Mouse (Mus musculus) thymus, postnatal 10 days (tissue): Measurements from ENCODE around the gene Zfp777.

Source experiments
- DNase-seq, 2 experiments: peaks; one replicate each; pipeline ENCODE4 v3.0.0; 2021; ENCODE audit warnings: low spot score in 2 of 2

The Zfp777 gene

GRCm38 (mm10) chr6:48048426-48049272, at the start of gene Zfp777:
Gene Zfp777 (minus strand): TSS chr6:48048911.
- DNase-seq: peak; percentile 80 to 83

DNA sequence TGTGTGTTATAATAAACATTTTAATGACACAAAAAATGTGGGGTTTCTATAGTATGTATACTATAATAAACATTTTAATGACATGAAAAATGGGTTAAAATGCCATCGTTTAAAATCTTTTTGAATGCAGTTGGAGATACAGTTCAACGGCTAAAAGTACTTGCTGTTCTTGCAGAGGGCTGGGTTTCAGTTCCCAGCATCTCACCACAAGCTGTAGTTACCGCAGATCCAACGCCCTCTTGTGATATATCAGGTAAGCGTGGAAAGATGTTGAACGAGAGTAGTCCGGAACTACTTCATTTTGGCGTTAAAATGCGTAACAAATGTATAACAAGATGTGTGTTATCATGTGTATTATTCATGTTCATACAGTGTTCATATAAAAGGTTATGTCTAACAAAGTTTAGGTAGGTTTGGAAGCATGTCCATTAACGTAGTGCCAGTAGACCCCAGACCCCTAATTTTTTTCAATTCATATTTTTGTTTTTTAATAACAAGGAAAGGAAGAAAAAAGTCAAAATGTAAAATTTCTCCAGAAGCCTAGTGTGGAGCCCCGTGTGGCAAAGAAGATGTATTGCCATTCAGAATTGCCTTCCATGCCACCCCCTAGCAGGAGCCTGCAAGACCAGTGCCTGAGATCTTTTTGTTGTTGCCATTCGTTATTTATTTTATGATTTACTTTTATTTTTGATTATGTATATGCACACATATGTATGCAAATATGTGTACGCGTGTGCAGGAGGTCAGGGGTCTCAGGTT, 38.4 kb upstream of the Zfp777 start:
- no peak for DNase-seq

DNA sequence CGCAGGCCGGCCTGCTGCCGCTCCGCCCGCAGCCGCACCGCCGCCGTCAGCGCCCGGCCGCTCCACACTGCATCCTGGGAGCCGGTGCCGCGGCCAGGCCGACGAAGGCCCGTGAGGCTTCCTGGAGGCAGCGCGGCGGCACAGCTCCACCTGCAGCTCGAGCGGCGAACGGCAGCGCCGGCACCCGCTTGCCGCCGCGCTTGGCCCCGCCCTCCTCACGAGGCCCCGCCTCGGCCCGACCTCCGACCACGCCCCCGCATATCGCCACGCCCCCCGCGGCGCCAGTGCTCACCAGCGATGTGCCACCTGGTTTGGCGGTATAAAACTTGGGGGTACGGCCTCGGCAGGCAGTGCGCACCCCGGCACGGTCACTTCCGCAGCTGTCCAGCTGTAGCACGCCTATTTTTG, 37.8 kb upstream of the Zfp777 start, which contains the start of gene Zfp746:
Gene Zfp746 (minus strand): TSS at position 123 of the 408 bp plus-strand sequence.
- DNase-seq: peak; percentile 86 to 98

DNA sequence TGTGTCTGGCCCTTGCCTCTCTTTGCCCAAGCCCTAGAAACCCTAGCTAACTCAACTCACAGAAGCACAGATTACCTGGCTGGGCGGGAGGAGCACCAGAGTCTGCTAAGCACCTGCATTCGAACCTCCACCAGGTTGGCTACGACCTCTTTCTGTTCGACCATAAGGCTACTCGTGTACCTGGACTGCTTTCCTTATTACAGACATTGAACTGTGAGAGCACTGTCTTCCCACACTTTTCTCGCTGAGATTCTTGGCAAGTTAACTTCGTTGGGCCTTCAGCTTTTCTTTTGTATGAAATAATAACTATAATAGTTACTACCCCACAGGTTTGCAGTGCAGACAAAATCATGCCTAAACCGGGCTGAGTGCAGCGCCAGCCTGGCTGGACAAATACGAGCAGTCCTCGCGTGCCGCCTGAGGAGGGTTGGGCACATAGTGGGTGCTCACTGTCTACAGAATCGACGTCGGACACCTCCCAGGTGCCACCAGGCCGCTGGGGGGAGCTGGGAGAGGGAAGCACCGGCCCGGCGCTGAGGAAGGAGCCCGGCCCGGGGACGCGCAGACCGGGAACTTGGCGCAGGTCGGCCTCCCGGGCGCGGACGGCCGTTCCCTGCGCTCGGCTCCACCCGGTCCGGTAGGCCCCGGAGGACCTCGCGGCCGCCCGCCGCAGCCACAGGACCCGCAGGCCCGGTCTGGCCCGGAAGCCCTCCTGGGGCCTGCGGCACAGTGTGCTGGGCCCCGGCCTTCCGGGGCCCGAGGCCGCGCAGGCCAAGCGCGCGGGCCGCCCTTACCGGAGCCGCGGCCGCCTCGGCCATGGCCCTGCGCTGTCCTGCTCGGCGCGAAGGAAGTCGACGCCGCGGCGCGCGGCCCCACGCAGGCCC, 37.1 kb upstream of the Zfp777 start:
- DNase-seq: peak; percentile 66 to 71

DNA sequence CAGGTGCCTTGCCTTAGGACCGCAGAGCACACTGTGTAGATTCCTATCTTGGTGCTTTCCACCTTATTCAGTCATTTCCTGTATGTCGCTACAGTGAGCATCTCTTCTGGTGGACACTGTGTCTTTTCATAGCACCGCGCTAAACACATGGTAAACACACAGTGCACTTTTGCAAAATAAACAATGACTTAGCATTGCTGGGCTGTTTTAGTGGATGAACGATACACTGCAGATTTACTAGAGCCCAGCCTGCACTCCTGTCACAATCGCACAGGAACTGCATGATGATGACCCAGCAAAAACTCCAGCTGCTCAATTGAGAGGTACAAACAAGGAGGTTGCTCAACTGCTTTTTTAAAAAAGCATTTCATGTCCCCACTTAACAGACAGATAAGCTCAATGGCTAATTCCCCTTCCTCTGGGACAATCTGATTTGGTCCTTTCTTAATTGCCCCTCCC, 35.1 kb upstream of the Zfp777 start:
- DNase-seq: no peak

DNA sequence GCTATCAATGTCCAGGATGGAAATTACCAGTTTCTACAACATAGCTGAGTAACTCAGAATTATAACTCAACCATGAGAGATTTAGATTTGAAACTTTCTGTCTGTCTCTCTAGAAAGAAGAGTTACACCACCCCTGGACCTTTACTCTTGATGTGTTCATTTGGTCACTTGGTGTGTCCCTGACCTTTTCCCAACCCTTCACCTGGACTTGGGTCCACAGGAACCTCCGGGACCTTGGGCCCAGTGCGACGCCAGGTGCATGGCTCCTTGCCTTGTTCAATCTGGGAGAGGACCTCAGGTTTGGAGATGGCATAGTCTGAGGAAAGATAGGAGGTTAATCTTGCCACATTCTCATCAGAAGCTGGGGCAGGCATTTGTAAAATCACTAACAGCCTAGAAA, 33.2 kb upstream of the Zfp777 start:
- no peak for DNase-seq

- DNase-seq: no peak
These were observed 32.3 kb upstream of the Zfp777 start for GRCm38 (mm10) chr6:48081021-48081420.

DNA sequence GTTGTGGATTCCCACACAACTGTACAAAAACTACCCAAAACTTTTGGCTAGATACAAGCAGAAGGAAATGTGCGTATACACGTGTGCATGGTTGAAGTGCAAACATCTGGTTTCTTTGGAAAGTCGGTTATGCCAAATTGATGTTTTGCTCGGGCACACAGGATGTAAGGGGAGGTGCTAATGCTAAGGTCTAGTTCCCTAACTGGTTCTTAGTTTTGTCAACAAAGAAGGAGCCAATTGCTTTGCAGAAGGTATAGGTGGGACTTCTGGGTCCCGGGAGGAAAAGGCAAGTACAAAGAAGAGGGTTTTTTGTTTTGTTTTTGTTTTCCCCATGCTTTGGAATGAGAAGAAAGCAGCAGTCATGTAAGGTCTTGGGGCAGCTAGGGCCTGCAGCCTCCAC, 24.6 kb upstream of the Zfp777 start:
- DNase-seq: peak; percentile 57

DNA sequence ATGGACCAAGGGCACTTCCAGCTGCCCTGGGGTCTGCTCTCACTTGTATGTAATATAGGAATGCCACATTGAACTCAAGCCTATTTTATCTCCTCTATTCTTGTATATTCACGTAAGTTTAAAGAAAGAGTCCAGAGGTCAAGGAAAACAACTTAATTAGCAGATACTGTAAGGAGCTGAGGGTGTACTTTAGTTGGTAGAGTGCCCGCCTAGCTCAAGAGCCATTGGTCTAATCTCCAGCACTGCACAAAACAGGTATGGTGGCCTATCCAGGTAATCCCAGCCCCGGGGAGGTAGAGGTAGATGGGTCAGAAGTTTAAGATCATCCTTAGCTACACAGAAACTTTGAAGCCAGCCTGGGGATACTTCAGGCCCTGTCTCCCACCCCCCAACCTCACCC, 18.8 kb upstream of the Zfp777 start:
- no peak for DNase-seq

- DNase-seq: no peak
These were observed 16.9 kb upstream of the Zfp777 start for GRCm38 (mm10) chr6:48065587-48066075.

GRCm38 (mm10) chr6:48064451-48064850, 15.7 kb upstream of the Zfp777 start:
- DNase-seq: no peak

- no peak for DNase-seq
These were observed 15.2 kb upstream of the Zfp777 start for GRCm38 (mm10) chr6:48063940-48064339.

GRCm38 (mm10) chr6:48060895-48061294, 12.2 kb upstream of the Zfp777 start:
- no peak for DNase-seq

DNA sequence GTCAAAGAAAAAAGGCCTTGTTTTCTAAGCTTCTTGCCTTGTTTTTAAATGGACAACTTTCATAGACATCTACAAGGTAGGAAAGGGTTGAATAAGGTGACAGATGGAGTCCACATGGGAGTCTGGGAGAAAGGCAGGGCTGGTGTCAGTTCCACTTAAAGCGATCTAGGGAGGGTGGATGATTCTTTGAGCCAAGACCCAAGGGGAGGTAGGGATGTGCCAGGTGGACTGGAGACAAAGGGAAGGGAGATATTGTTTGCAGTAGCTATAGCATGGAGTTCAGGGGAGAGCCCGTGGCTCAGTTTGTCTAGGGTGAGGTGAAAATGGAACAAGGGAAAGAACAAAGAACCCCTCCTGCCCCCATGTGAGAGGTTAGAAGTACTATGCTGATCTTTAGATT, 11.7 kb upstream of the Zfp777 start:
- DNase-seq: no peak

DNA sequence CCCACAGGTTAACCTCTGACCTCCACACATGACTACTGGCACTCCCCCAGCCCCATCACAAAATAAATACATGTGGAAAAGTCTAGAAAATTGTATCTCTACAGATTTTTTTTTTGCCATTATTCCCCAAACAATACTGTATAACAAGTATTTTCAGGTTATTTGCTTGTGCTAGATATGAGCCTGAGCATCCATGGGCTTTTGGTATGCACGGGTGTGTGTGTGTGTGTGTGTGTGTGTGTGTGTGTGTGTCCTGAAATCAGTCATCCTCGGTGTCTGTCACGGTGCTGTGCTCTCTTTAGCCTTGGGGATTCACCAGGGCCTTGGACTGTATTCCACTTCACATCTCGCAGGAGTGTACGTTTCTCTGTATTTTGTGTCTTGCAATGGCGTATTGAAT, 3.4 kb upstream of the Zfp777 start:
- DNase-seq: no peak

- DNase-seq: no peak
These were observed 3.0 kb upstream of the Zfp777 start for GRCm38 (mm10) chr6:48051666-48052065.

DNA sequence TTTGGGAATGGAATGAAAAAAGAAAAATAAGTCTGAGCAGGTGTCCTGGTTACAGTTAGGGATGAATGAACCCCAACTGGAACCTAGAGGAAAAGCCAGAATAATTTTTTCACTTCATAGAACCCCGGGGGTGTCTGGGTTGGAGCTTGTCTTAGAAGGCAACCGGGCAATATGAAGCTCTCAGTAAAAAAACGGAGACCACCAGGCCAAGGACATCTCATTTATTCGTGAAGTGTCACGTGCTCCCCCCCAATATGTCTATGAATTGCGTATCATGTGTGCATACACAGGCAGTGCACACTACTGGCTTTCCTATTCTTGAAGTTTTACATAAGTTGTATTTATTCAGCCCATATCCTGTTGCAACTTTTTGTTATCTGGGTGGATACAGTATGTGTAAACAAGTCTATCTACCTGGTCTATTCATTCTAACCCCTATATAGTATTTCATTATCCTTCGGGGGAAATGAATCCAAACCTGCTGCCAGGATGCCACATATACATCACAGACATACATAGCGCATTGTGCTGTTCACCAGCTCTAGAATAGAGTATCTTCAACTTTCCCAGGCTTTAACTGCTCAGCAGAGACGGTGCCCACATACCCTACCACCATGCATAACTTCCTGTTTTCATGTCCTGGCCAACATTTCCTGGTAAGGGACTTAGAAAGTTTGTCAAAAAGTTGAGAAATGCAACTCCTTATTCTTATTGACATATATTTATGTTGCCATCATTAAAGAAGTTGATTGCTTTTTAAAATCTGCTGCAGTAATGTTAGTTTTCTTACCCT, 758 bp upstream of the Zfp777 start:
- no peak for DNase-seq

GRCm38 (mm10) chr6:48047450-48048351, 1.0 kb downstream of the Zfp777 start:
- peak; percentile 27 to 39 for DNase-seq

DNA sequence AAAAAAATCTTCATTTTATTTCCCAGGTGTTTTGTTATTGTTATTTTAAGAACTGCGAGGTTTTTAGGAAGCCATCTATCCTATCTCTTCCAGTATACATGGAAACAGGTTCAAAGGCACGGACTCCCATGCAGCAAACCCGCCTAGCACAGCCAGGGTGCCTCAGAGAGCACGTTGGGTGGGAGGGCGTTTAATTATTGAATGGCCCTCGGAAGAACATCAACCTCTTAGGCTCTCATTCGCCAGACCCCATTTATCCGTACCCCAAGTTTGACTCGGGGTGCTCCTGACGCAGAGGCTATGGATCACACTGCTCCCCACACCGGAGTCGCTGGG, 1.6 kb downstream of the Zfp777 start:
- no peak for DNase-seq

- DNase-seq: no peak
These were observed 16.1 kb downstream of the Zfp777 start for GRCm38 (mm10) chr6:48032661-48033060.
